Mouse (Mus musculus): ENCODE data around the gene Ppfia2.

The Ppfia2 gene

GRCm38 (mm10) chr10:106914275-106914674, 444.1 kb downstream of the Ppfia2 start:
- no peak for DNase-seq (ENCODE audit: low spot score in 2 of 2)

DNA sequence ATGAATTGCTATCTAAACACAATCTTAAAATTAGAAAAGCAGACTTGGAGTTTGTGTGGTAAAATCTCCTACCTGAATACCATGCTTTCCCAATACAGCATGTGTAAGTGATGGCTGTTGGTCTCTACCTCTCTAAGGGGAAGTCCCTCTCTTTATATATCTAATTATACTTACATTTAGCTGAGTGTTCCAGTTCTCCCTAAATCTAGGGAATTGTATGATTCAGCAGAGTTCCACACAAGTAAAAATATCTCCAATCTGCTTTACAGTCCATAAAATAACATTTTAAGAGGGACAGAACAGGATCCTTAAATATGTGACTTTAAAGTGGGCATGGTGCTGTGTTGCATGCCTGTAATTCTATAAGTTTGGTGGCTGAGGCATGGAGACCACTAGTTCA, 444.7 kb downstream of the Ppfia2 start:
- no peak for DNase-seq (ENCODE audit: low spot score in 2 of 2)

GRCm38 (mm10) chr10:106924334-106924733, 454.2 kb downstream of the Ppfia2 start:
- DNase-seq (ENCODE audit: low spot score in 2 of 2), result no peak

- no peak for DNase-seq (ENCODE audit: low spot score in 2 of 2)
Measured at GRCm38 (mm10) chr10:106924798-106925197, 454.7 kb downstream of the Ppfia2 start.

DNA sequence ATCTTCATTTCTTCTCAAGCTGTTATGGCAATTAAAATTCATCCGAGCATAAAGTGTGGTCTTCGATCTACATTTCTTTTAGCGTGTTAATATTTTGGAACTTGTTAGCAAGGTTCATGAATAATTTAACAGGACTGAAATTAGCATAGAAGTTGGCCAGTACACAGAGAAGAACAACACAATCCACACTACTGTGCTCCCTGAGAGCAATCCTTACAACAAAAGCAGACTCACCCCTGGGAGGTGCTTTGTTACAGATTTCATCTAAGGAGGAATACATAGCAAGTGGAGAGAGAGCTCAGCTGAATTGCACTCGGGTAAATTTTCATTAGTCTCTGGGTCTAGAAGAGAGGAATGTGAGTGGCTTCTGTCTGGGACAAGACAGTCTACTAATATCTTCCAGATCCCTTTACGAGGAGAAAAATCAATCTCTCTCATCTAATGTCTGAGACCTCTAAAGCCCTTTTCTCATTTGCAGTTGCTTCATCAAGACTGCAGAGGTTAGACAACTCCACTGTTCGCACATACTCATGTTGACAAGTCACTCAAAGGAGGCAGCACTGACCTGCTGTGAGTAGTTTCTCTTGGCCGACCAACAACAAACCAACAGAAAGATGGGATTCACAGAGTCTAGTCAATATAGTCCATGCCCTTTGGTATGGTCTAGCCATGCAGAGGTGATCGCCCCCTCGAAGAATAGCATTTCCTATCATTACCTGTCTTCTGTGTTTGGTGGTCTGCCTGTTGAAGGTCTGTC, 458.6 kb downstream of the Ppfia2 start:
- DNase-seq (ENCODE audit: low spot score in 2 of 2), result no peak

DNA sequence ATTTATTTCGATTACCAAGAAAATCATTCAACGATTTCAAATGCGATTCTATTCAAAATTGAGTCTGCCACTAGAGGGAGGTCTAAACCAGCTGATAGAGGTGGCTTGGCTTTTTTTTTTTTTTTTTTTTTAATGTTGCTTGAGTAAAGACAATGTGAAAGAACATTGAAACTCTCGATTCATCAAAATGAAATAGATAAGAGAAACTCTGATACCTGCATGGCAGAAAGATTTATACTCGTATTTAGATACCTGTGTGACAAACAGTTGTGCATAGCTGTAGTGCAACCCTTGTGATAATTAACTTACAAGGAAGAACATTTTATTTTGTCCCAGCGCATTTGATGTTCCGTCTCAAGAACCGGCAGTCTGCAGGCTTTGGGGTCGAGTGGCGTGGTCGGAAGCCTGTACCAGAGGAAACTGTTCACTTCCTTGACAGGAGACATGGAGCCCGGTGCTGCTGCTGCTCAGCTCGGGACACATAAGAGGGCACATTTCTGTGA, 462.5 kb downstream of the Ppfia2 start:
- no peak for DNase-seq (ENCODE audit: low spot score in 2 of 2)

DNA sequence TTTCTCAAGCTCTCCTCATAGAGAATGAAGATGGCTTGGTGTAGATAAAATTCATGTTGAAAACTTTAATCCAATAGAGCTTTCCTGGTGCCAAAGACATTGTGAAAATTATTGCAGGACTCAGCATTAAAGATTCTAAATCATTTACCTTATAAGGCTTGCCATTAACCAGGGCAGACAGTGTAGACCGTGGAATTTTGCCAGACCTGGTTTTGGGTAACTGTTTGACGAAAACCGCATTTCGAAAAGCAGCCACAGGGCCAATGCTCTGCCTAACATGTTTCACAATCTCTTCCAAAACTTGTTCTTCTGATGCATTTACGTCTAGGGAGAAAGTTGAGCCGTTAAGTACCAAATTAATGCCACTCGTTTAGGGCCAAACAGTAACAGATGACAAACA, 466.9 kb downstream of the Ppfia2 start:
- DNase-seq (ENCODE audit: low spot score in 2 of 2), result no peak

DNA sequence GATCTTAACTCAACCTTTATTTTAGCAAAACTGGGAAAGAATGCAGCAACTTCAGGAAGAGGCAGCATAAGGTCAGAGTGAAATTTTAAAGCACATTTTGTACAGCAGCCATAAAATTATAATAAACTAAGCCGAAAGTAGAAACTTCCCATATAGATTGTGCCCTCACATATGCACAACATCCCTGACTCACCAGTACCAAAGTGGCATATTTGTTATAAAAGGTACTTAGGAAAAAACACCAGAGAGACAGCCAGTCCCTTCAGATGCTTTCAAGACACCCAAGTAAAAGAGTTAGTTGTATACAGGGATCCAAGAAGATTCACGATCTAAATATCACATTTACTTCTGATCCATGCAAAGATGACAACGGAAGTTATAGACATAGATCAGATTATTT, 468.7 kb downstream of the Ppfia2 start:
- no peak for DNase-seq (ENCODE audit: low spot score in 2 of 2)

GRCm38 (mm10) chr10:106939441-106939840, 469.3 kb downstream of the Ppfia2 start:
- no peak for DNase-seq (ENCODE audit: low spot score in 2 of 2)

GRCm38 (mm10) chr10:106941380-106941779, 471.2 kb downstream of the Ppfia2 start:
- DNase-seq (ENCODE audit: low spot score in 2 of 2), result no peak

GRCm38 (mm10) chr10:106959026-106959425, 488.9 kb downstream of the Ppfia2 start:
- DNase-seq (ENCODE audit: low spot score in 2 of 2), result no peak

- no peak for DNase-seq (ENCODE audit: low spot score in 2 of 2)
Measured at GRCm38 (mm10) chr10:106975193-106976141, 505.3 kb downstream of the Ppfia2 start.
